Mouse (Mus musculus) kidney, adult 11 months (tissue): ENCODE data around the gene Spin1.
A peak's percentile ranks its signal among the peaks of the same experiment; 100 is the strongest.
"Not testable (repeated sequence)": the region's sequence is repeated elsewhere in the genome, so short reads cannot be mapped to it uniquely, and the experiment has no call there.

Experiments used
- DNase-seq: peaks from one replicate; pipeline ENCODE4 v3.0.0; 2022

The Spin1 gene

GRCm38 (mm10) chr13:51095196-51095715 is 5.4 kb upstream of the Spin1 start:
- no peak for DNase-seq

- DNase-seq: no peak
Measured at GRCm38 (mm10) chr13:51096644-51097043, 4.0 kb upstream of the Spin1 start.

GRCm38 (mm10) chr13:51099560-51100232 is 984 bp upstream of the Spin1 start:
- peak; percentile 55 for DNase-seq

GRCm38 (mm10) chr13:51101016-51101776 is 516 bp downstream of the Spin1 start:
- peak; percentile 45 for DNase-seq

- DNase-seq: no peak
Measured at GRCm38 (mm10) chr13:51101777-51102132, 1.1 kb downstream of the Spin1 start.

- DNase-seq: no peak
Measured at GRCm38 (mm10) chr13:51103111-51103725, 2.5 kb downstream of the Spin1 start.

- DNase-seq: peak; percentile 17
Measured at GRCm38 (mm10) chr13:51103861-51104650, 3.4 kb downstream of the Spin1 start.

- DNase-seq: no peak
Measured at GRCm38 (mm10) chr13:51105861-51106655, 5.4 kb downstream of the Spin1 start.

- DNase-seq: no peak
Measured at GRCm38 (mm10) chr13:51106816-51107215, 6.1 kb downstream of the Spin1 start.

GRCm38 (mm10) chr13:51109517-51109916 is 8.8 kb downstream of the Spin1 start:
- DNase-seq: peak; percentile 15

- not testable (repeated sequence) for DNase-seq
Measured at GRCm38 (mm10) chr13:51114398-51114797, 13.7 kb downstream of the Spin1 start.

GRCm38 (mm10) chr13:51115762-51116161 is 15.1 kb downstream of the Spin1 start:
- DNase-seq: no peak

- no peak for DNase-seq
Measured at GRCm38 (mm10) chr13:51120734-51121133, 20.1 kb downstream of the Spin1 start.

- DNase-seq: no peak
Measured at GRCm38 (mm10) chr13:51121966-51122365, 21.3 kb downstream of the Spin1 start.

GRCm38 (mm10) chr13:51122771-51123170 is 22.1 kb downstream of the Spin1 start:
- DNase-seq: no peak

GRCm38 (mm10) chr13:51125357-51125756 is 24.7 kb downstream of the Spin1 start:
- DNase-seq: no peak

- DNase-seq: no peak
Measured at GRCm38 (mm10) chr13:51127906-51128305, 27.2 kb downstream of the Spin1 start.

- peak; percentile 22 for DNase-seq
Measured at GRCm38 (mm10) chr13:51128417-51128816, 27.7 kb downstream of the Spin1 start.

GRCm38 (mm10) chr13:51131179-51131578 is 30.5 kb downstream of the Spin1 start:
- DNase-seq: no peak

- DNase-seq: no peak
Measured at GRCm38 (mm10) chr13:51136315-51136714, 35.6 kb downstream of the Spin1 start.

- DNase-seq: no peak
Measured at GRCm38 (mm10) chr13:51136996-51137701, 36.5 kb downstream of the Spin1 start.

- DNase-seq: peak; percentile 46
Measured at GRCm38 (mm10) chr13:51137702-51138031, 37.0 kb downstream of the Spin1 start.
